Mouse (Mus musculus) lung, postnatal 0 days (tissue): ENCODE results near the gene Nrxn2.

Experiments
- CTCF ChIP-seq: IDR thresholded peaks from 2 replicates; pipeline ENCODE4 v1.5.1; 2016; ENCODE audit warnings: antibody characterized with exemption, mild to moderate bottlenecking
- EP300 ChIP-seq: IDR thresholded peaks from 2 replicates; pipeline ENCODE4 v1.6.1; 2016; ENCODE audit warnings: antibody characterized with exemption, mild to moderate bottlenecking, control low read depth

GRCm38 (mm10) chr19:6462841-6463240 lies 44.3 kb downstream of the Nrxn2 start:
- no peak for TF ChIP-seq EP300
- no peak for TF ChIP-seq CTCF
